Comparison of ENCODE assay signal across 8 mouse cellular contexts in genomic region chr11:87763511-87763987, GRCm38 (mm10). TPM values are rescaled to one million over a fixed set of nuclear protein-coding genes. Genes with fewer than 3 reads are reported as not detected.
DNase-seq lines count a peak whose midpoint lies in the region; ATAC-seq and TF ChIP-seq lines count a peak whose summit lies in the region.

No protein-coding gene starts in this region.

- TF ChIP-seq POLR2A in liver, adult 2 months (IDR thresholded peaks at IDR 0.05; ENCODE audit: extremely low read depth, insufficient read depth, low read length) = no peak
- TF ChIP-seq POLR2A in brain, embryonic 14.5 days (IDR thresholded peaks at IDR 0.05; ENCODE audit: borderline replicate concordance, extremely low read depth, insufficient read depth, insufficient read length, poor library complexity, severe bottlenecking) = no peak

- H3K27ac ChIP-seq in liver, adult 2 months (replicated peaks; ENCODE audit: insufficient read depth, low read depth, low read length) = no peak overlapping the region
- peak overlapping the region; percentile 69 for H3K27ac ChIP-seq in forebrain, postnatal 0 days (ENCODE audit: low read depth, low read length)
- H3K27ac ChIP-seq in liver, embryonic 13.5 days = no peak overlapping the region

- H3K9me3 ChIP-seq in forebrain, postnatal 0 days (ENCODE audit: low read length) = no peaks in the 10 kb centered on the region
- H3K9me3 ChIP-seq in liver, embryonic 13.5 days (replicated peaks) = no peaks in the 10 kb centered on the region

- H3K4me1 ChIP-seq in liver, adult 2 months (ENCODE audit: control insufficient read depth, insufficient read depth, low read length) = peaks cover 7% of the 10 kb centered on the region; the same call in 1 of the 2 replicates
- peaks cover 38% of the 10 kb centered on the region for H3K4me1 ChIP-seq in forebrain, postnatal 0 days (ENCODE audit: insufficient read depth)
- peaks cover 49% of the 10 kb centered on the region for H3K4me1 ChIP-seq in liver, embryonic 13.5 days (replicated peaks)

- DNase-seq in liver, adult 2 months (ENCODE audit: extremely low read depth, low read depth, low spot score) = no peak
- no peak for DNase-seq in liver
- DNase-seq in brain, embryonic 14.5 days (ENCODE audit: low read depth) = peak; percentile 90
- peak; percentile 68 for DNase-seq in forebrain, postnatal 0 days
- DNase-seq in kidney, postnatal 10 days = peak; percentile 63
- DNase-seq in liver, embryonic 13.5 days = no peak
- DNase-seq in right cerebral cortex, postnatal 14 days = peak; percentile 79
- DNase-seq in heart, postnatal 36 days = no peak

- H3K4me3 ChIP-seq in liver, adult 2 months (ENCODE audit: insufficient read depth, low read depth, low read length) = peak overlapping the region; percentile 55; the same call in 1 of the 2 replicates
- H3K4me3 ChIP-seq in forebrain, postnatal 0 days (ENCODE audit: low read depth, low read length) = peak overlapping the region; percentile 66
- peak overlapping the region; percentile 47 for H3K4me3 ChIP-seq in liver, embryonic 13.5 days (replicated peaks)

- intact Hi-C loops in heart, postnatal 36 days (cut with DNase I) = no loop called here

- H3K79me2 ChIP-seq in liver, adult 2 months (ENCODE audit: control insufficient read depth, insufficient read depth, low read length) = no peaks in the 10 kb centered on the region

- peak; percentile 21 for ATAC-seq in forebrain, postnatal 0 days
- no peak for ATAC-seq in liver, embryonic 13.5 days (ENCODE audit: low read depth)

- no peak overlapping the region for H3K9ac ChIP-seq in liver, adult 2 months (ENCODE audit: low read depth, low read length)
- H3K9ac ChIP-seq in forebrain, postnatal 0 days = peak overlapping the region; percentile 82
- no peak overlapping the region for H3K9ac ChIP-seq in liver, embryonic 13.5 days

- peak overlapping the region; percentile 95 for H3K4me2 ChIP-seq in forebrain, postnatal 0 days (ENCODE audit: low read depth)
- peak overlapping the region; percentile 72 for H3K4me2 ChIP-seq in liver, embryonic 13.5 days

- no peak for TF ChIP-seq CTCF in liver, adult 2 months (IDR thresholded peaks at IDR 0.05; ENCODE audit: low read depth, low read length)
- peak; percentile 5; the same call in 1 of the 2 replicates for TF ChIP-seq CTCF in brain, embryonic 14.5 days (IDR thresholded peaks at IDR 0.05; ENCODE audit: borderline replicate concordance, extremely low read depth, insufficient read depth, insufficient read length)
- TF ChIP-seq CTCF in forebrain, postnatal 0 days (IDR thresholded peaks at IDR 0.05; ENCODE audit: low read depth) = no peak

- H3K27me3 ChIP-seq in liver, adult 2 months (ENCODE audit: control insufficient read depth, insufficient read depth, low read length) = peaks cover 12% of the 10 kb centered on the region
- no peaks in the 10 kb centered on the region for H3K27me3 ChIP-seq in forebrain, postnatal 0 days (ENCODE audit: insufficient read depth, low read length)
- H3K27me3 ChIP-seq in liver, embryonic 13.5 days = peaks cover 71% of the 10 kb centered on the region

- no peaks in the 10 kb centered on the region for H3K36me3 ChIP-seq in liver, adult 2 months (ENCODE audit: control insufficient read depth, insufficient read depth, low read length)
- H3K36me3 ChIP-seq in forebrain, postnatal 0 days (ENCODE audit: insufficient read depth) = peaks cover 16% of the 10 kb centered on the region
- no peaks in the 10 kb centered on the region for H3K36me3 ChIP-seq in liver, embryonic 13.5 days

- 4% methylated on average over 17 of the region's 17 CpGs for WGBS in liver, adult 2 months
- WGBS in forebrain, postnatal 0 days = 2% methylated on average over 17 of the region's 17 CpGs
- WGBS in liver, embryonic 13.5 days (ENCODE audit: insufficient replicate concordance) = 31% methylated on average over 17 of the region's 17 CpGs

RNA-seq across cellular contexts. Expression of gene Tspoap1, which starts 3.2 kb away (rescaled TPM):
- total RNA-seq in liver, adult 2 months (2014; rRNA removed) = 0.09 and 1.1 TPM in 2 replicates
- polyA plus RNA-seq in liver, adult 2 months (2012; rRNA removed) = 0.26 and 0.37 TPM in 2 replicates
- 150 and 168 TPM in 2 replicates for polyA plus RNA-seq in brain, embryonic 14.5 days (2012; rRNA removed)
- total RNA-seq in forebrain, postnatal 0 days (2014; rRNA removed) = 119 and 199 TPM in 2 replicates
- polyA plus RNA-seq in forebrain, postnatal 0 days (2015; fragmentation: Nextera tagmentation; extraction: Ambion mirVana) = 10.5 and 20.1 TPM in 2 replicates
- polyA plus RNA-seq in liver, embryonic 13.5 days (2015; fragmentation: Nextera tagmentation; extraction: Ambion mirVana) = 2.7 and 3.1 TPM in 2 replicates
- under 1 TPM in 1 of 2 experiments, not detected in 1; 0.08 TPM for total RNA-seq in heart, postnatal 36 days (2021)

RNA-seq across cellular contexts. Expression of gene Supt4a, which starts 26.2 kb away (rescaled TPM):
- total RNA-seq in liver, adult 2 months (2014; rRNA removed) = 59.9 and 63.8 TPM in 2 replicates
- polyA plus RNA-seq in liver, adult 2 months (2012; rRNA removed) = 41.9 and 46.5 TPM in 2 replicates
- 118 and 147 TPM in 2 replicates for polyA plus RNA-seq in brain, embryonic 14.5 days (2012; rRNA removed)
- 64.9 and 78.5 TPM in 2 replicates for total RNA-seq in forebrain, postnatal 0 days (2014; rRNA removed)
- polyA plus RNA-seq in forebrain, postnatal 0 days (2015; fragmentation: Nextera tagmentation; extraction: Ambion mirVana) = 141 and 159 TPM in 2 replicates
- polyA plus RNA-seq in liver, embryonic 13.5 days (2015; fragmentation: Nextera tagmentation; extraction: Ambion mirVana) = 219 and 233 TPM in 2 replicates
- 10 to 100 TPM; 46.5 to 55.3 TPM for total RNA-seq in heart, postnatal 36 days (2021)

RNA-seq across cellular contexts. Expression of gene Mpo, which starts 29.8 kb away (rescaled TPM):
- total RNA-seq in liver, adult 2 months (2014; rRNA removed) = not detected in 2 replicates
- 0.06 TPM in 1 of 2 replicates, not detected in the other for polyA plus RNA-seq in liver, adult 2 months (2012; rRNA removed)
- 0.28 and 0.51 TPM in 2 replicates for polyA plus RNA-seq in brain, embryonic 14.5 days (2012; rRNA removed)
- 0.33 and 0.46 TPM in 2 replicates for total RNA-seq in forebrain, postnatal 0 days (2014; rRNA removed)
- polyA plus RNA-seq in forebrain, postnatal 0 days (2015; fragmentation: Nextera tagmentation; extraction: Ambion mirVana) = 0.21 TPM in 1 of 2 replicates, not detected in the other
- 276 and 298 TPM in 2 replicates for polyA plus RNA-seq in liver, embryonic 13.5 days (2015; fragmentation: Nextera tagmentation; extraction: Ambion mirVana)
- total RNA-seq in heart, postnatal 36 days (2021) = not detected

Comparison
In these comparisons a context has a peak if more than half of its experiments do, and no peak if none do; other contexts are left out.
1. RNA of gene Mpo, which starts 29.8 kb away (polyA plus RNA-seq): 276 to 298 TPM in liver, embryonic 13.5 days; 0.28 to 0.51 TPM in brain, embryonic 14.5 days, 0.21 TPM in forebrain, postnatal 0 days and 0.06 TPM in liver, adult 2 months; every median in the first group is over 100 times any median in the second.
2. DNase-seq: peak in brain, embryonic 14.5 days (single experiment), forebrain, postnatal 0 days (single experiment), kidney, postnatal 10 days (single experiment) and right cerebral cortex, postnatal 14 days (single experiment); none in liver, adult 2 months (single experiment), liver (single experiment), liver, embryonic 13.5 days (single experiment) and heart, postnatal 36 days (0 of 2).
3. Peak in every context shown above with its lines, with median percentiles within 50 percentile points of each other: H3K4me3 ChIP-seq.